Mouse (Mus musculus) adrenal gland, postnatal 14 days (tissue): ENCODE data around the gene Fahd1. TPM values are rescaled to one million over a fixed set of nuclear protein-coding genes. Genes with fewer than 3 reads are reported as not detected.

Experiments used
- DNase-seq: peaks from one replicate; pipeline ENCODE4 v3.0.0; 2021; ENCODE audit warnings: mixed read lengths
- long read RNA-seq, 2 experiments: library from polyadenylated mRNA; stranded (forward); transcript quantifications; one replicate each; pipeline ENCODE4 v2.0.0; 2021
- total RNA-seq: library from RNA; stranded (reverse); gene quantifications from 2 replicates; pipeline ENCODE4 v1.2.3, GENCODE M21; 2021

The Fahd1 gene
- total RNA-seq: 40.6 and 43.0 TPM in 2 replicates
- long read RNA-seq, experiment 1, transcript Fahd1-201 (1 exons, 1,473 nt): major isoform, 44 of 44 reads
- long read RNA-seq, experiment 1, partial matches to known transcripts: 0 of 44 reads
- long read RNA-seq, experiment 1, other reads (novel, unspliced or antisense): 0 of 44 reads
- long read RNA-seq, experiment 2, transcript Fahd1-201 (1 exons, 1,473 nt): major isoform, 42 of 42 reads
- long read RNA-seq, experiment 2, partial matches to known transcripts: 0 of 42 reads
- long read RNA-seq, experiment 2, other reads (novel, unspliced or antisense): 0 of 42 reads

GRCm38 (mm10) chr17:24850065-24850772, at the start of gene Fahd1:
Gene Fahd1 (minus strand): TSS chr17:24850364.
- DNase-seq: peak; percentile 96

DNA sequence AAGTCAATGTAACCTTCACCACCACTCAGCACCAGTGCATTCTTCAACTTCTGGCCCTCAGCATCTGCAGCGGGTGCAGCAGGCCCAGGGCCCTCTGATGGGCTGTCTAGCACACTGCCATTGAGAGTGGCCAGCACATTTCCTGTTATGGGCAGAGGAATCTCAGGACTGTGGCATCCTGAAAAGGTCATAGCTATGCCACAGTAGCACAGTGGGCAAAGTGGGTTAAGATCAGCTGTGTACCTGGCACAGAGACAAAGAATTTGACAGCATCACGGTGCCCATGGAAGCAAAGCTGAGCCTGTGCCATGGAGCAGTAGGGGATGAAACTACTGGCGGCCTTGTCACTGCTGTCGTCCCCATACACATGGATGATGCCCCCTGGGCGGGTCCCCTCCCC, 49.0 kb upstream of the Fahd1 start:
- peak; percentile 32 for DNase-seq

DNA sequence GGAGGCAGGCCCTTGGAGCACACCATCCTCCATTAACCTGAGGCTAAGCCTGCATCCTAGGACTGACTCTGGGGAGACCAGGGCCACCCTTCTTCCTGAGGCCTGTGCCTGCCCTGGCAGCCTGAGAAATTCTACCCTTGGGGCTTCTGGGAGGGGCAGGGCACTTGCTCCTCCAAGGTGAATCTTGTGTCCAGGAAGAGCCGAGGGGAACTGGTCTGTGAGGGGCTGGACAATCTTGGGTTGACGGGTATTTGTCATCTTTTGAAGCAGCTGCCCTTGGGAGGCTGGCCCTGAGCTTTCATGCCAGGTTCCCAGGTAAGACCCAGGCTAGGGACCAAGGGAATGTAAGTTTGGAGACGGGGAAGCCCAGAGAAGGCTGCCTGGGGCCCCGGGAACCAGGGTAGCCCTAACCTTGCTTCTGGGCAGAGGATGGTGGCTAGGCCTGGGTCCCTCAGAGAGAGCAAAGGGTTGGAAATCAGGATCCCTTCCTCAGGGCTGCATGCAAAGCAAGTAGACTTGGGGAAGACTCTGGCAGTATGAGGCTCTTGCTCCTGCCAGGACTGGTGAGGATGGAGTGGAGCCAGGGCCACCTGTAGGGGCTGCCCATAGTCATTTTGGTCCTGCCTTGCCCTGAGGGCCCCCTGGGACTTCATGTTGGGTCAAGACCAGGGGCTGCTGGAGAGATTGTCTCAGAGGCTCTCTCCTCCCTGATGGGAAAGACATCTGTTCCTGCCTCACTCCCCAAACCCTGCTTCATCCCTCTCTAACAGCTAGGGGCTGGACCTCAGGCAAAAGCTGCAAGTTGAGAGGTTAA, 48.1 kb upstream of the Fahd1 start:
- peak; percentile 25 for DNase-seq

DNA sequence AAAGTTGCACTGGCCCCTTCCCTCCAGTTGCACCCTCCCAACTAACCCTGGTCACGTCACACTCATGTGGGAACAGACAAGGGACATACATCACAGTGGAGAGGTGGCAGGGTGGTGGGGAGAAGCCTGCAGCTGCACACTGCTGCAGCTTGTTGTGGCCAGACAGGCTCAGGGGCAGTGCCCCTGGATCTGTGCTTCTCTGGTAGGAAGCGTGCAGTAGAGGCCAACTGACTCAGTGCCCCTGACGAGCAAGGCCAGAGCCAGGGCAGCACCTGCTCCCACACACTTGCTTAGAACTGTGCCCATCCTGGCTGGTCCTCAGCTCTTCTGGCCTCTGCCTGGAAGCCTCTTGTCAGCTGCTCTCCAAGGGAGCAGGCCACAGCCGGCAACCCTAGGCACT, 47.4 kb upstream of the Fahd1 start:
- peak; percentile 65 for DNase-seq

GRCm38 (mm10) chr17:24896993-24897269, 46.8 kb upstream of the Fahd1 start:
- no peak for DNase-seq

DNA sequence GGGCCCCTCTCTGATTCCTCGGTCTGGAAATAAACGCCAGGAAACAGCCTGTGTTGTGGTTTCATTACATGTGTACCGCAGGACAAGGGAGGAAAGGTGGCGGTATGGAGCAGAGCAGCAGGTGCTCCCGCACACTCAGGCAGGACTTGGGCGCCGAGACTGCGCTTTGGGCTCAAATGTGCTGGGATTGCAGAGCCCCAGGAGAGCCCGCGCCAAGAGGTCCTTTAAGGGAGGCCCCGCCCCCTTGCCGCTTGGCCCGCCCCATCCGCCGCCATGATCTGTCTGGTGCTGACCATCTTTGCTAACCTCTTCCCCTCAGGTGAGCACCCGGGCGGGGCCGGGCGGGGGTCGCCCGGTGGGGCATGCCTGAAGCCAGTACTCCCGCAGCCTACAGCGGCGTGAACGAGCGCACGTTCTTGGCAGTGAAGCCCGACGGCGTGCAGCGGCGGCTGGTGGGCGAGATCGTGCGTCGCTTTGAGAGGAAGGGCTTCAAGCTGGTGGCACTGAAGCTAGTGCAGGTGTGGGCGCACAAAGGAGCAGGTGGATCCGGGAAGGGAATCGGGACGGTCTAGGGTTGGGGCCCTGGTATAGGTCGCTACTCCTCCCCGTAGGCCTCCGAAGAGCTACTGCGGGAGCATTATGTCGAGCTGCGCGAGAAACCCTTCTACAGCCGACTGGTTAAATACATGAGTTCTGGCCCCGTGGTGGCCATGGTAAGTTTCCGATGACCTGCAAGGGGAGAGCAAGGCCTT, 46.3 kb upstream of the Fahd1 start, which contains the start of gene Nme3:
Nme3 (plus strand) TSS at position 260 of the 752 bp plus-strand sequence.
- peak; percentile 91 for DNase-seq

DNA sequence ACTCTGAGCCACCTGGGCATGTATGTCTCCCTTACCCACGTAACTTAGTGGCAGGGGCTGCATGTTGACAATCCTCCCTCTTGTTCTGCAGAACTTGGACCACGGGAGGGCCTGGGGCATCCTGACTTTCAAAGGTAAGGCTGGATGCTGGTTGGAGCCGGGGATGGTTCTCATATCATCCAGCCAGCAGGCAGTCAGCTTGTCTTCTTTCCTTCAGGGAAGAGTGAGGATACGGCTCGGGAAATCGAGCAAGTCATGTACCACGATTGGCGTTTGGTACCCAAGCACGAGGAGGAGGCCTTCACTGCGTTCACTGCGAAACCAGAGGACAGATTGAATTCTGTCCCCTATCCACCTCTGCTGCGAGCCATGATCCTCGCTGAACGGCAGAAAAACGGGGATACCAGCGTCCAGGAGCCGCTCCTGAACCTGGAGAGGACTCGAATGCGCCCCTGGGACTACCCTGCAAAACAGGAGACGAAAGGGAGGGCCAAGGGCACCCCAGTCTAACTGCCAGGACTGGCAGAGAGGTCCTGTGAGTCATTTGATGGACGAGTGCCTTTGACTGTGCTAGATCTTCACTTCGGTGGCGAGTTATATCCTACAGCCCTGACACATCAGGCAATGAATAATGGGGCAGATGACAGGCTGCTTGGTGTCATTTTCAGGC, 45.5 kb upstream of the Fahd1 start:
- DNase-seq: peak; percentile 82

DNA sequence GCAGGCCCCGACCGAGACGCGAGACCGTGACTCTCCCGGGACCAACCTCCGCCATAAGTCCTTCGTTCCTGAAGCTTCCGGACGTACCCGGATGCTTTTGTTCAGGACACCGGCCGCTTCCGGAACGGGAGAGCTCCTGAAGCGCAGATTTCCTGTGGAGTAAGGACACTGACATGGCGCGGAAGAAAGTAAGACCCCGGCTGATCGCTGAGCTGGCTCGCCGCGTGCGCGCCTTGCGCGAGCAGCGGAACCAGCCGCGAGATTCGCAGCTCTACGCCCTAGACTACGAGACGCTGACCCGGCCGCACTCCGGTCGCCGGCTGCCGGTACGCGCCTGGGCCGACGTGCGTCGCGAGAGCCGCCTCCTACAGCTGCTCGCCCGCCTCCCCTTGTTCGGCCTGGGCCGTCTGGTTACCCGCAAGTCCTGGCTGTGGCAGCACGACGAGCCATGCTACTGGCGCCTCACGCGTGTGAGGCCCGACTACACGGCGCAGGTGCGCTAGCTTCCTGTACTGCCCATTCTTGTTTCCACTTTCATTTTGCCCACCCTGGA, 44.9 kb upstream of the Fahd1 start, which contains the start of the genes Eme2 and Mrps34:
Eme2 (minus strand) TSS at position 93 of the 553 bp plus-strand sequence.
Mrps34 (plus strand) TSS at position 122 of the 553 bp plus-strand sequence.
- peak; percentile 92 for DNase-seq

- peak; percentile 57 for DNase-seq
These were observed 44.2 kb upstream of the Fahd1 start for GRCm38 (mm10) chr17:24894061-24894994.

DNA sequence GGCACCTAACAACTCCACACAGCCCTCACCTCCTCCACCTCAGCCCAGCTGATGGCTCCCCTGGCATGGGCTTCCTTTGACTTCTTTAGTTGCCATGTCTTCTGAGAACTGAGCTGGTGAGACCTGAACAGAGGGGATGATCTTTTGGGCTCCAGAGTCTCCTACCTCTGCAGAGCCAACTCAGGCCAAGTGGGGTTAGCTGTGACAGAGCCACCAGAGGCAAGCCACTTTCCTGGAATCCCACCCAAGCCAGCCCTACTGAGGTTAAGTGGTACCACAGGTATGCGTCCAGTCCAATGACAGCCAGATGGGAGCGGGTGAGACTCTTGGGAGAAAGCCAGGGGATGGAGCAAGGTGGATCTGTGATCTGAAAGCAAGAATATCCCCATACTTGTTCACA, 43.1 kb upstream of the Fahd1 start:
- no peak for DNase-seq

DNA sequence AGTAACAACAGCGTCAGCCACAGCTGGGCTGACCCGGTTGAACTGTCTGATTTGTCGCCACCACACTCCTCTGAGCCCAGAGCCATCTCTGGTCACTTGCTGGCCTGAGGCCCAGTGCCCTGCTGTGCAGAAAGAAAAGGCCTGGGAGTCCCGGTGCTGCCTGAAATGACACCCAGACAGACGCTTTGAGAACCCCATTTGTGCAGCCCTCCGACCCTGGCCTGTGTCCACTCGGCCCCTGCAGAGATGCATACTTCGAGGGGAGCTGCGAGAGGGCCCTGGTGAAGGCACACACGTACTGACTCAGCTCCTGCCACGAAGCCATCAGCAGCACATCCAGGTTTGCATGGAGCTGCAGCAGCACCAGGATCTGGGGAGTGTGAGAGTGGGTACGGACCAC, 42.6 kb upstream of the Fahd1 start:
- no peak for DNase-seq

DNA sequence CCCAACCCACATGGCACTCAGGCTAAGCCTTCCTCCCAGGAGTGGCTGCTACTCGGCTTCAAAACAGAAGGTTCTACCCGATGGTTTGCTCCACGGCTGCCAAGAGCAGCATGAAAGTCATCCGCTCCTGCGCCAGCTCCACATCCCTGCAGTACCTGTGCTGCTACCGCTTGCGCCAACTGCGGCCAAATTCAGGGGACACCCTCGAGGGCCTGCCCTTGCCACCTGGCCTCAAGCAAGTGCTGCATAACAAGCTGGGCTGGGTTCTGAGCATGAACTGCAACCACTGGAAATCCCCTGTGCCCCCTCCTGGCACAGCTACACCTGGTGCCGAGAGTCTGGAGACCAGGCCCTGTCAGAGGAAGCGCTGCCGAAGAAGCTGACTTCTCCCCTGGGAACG, 41.2 kb upstream of the Fahd1 start:
- peak; percentile 15 for DNase-seq

- peak; percentile 27 for DNase-seq
These were observed 40.3 kb upstream of the Fahd1 start for GRCm38 (mm10) chr17:24890151-24891092.

DNA sequence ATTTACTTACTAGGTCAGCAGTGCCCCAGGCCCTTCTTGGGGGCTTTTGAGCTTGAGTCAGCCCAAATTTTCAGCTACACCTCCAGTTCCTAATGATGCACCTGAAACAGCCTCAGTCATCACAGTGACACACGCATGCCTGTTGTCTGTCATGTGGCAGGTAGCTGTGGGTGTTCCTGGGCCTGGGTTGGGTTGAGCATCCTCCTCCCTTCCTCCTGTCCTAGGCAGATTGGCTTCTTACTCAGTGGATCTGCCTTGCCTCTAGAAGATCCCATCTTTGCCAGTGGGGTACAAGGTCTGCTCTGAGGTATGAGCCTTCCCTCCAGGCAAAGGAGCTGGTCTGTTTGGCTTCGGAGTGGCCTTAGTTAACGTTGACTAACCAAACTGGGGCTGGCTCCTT, 38.7 kb upstream of the Fahd1 start:
- no peak for DNase-seq

DNA sequence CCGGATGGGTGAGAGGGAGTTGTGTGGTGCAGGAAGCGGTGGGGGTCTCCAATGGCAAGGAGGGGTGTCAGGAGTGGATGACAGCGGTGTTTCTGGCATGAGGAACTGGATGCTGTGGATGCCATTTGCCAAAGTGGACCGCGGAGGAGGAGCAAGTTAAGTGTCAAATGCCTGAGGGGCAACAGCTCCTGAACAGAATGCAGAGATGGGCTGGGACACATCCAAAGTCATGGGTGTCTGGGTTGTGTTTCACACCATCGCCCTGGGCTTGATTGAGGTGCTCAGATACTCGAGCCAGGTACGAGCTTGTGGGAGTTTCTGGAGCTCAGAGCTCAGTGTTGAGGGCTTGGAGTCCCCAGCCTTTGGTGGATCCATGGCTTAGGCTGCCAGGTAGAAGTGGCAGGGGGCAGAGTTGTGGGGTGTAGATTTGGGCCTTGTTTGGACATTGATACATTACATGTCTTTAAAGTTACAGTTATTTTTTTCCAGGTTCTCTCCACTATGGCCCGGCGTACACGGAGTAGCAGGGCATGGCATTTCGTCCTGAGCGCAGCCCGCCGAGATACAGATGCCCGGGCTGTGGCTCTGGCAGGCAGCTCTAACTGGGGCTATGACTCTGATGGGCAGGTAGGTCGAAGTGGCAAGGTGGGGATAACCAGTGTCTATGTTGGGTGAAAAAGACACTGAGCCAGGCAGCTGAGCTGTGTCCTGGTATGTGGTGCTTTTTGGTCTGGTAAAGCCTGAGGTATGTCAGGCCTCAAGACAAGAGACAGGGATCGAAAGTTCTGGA, 37.3 kb upstream of the Fahd1 start:
- peak; percentile 26 for DNase-seq

GRCm38 (mm10) chr17:24886932-24887271, 36.7 kb upstream of the Fahd1 start:
- no peak for DNase-seq

DNA sequence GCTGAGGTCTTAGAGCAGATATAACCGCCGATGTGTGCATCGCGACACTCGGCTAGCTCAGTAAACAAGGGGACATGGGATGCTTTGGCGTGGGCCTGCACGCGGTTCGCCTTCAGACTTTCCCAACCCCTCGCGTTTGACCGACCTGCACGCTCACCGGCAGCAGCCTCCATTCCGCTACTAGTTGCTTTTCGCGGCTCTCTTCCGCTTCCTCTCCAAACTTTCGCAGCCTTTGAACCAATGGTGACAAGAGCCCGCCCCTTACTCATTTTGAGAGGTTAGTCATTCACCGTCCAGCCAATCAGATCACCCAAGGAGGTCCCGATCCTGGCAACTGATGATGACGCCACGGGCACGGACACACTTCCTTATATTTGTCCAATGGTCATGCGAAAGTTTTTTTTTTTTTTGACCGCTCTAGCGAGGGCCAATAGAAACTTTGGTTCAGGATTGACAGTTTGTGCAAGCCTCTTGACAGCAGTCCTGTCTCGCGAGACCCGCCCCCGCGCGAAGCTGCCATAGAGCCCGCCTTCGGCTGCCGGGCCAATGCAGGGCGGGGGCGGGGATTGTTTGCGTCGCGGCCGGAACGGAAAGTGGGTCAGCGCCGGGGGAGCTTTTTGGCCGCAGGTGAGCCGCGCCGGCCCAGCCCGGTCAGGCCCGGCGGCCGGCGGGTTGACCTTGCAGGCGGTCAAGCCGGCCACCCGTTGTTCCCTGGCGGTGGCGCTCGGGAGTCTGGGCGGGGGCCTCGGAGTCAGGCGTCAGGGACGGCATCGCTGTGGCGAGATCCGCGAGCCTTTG, 36.2 kb upstream of the Fahd1 start, which contains the start of the genes Nubp2 and Spsb3:
Nubp2 (minus strand) TSS at position 216 of the 798 bp plus-strand sequence.
Spsb3 (plus strand) TSS at position 510 of the 798 bp plus-strand sequence.
- DNase-seq: peak; percentile 99
